Mouse (Mus musculus) limb, embryonic 14.5 days (tissue): ENCODE measurements at regions not wholly inside any gene's neighbourhood (a gene's known extent, or its start where the extent isn't known, plus 50 kb on each side); places are given as distances from the start of the nearest gene placed in this dataset.
A peak's percentile ranks its signal among the peaks of the same experiment; 100 is the strongest.

Experiments
- ATAC-seq: fragments of 200-750 bp; cut with Nextera tagmentation; 2 replicates; pipeline ENCODE4 v1.8.0; 2017; ENCODE audit warnings: low read depth, moderate number of reproducible peaks, moderate TSS enrichment; ENCODE audit not compliant: low FRiP score
- DNase-seq: peaks from one replicate; pipeline ENCODE4 v3.0.0-alpha.2; 2015; ENCODE audit warnings: low spot score
- H3K27ac ChIP-seq: fragments of 300-500 bp; sonication (generic); replicated peaks from 2 replicates; pipeline ENCODE4 v1.5.1; 2014; ENCODE audit warnings: low read depth, mild to moderate bottlenecking, low read length, moderate library complexity, mixed read lengths
- H3K27me3 ChIP-seq: fragments of 300-500 bp; sonication (generic); 2 replicates; pipeline ENCODE4 v1.6.1; 2014; ENCODE audit warnings: low read length, mixed read lengths; ENCODE audit not compliant: control insufficient read depth, insufficient read depth
- H3K36me3 ChIP-seq: fragments of 300-500 bp; sonication (generic); 2 replicates; pipeline ENCODE4 v1.6.1; 2014; ENCODE audit warnings: mild to moderate bottlenecking, low read length, moderate library complexity, mixed read lengths; ENCODE audit not compliant: control insufficient read depth, insufficient read depth
- H3K4me1 ChIP-seq: fragments of 300-500 bp; sonication (generic); 2 replicates; pipeline ENCODE4 v1.6.1; 2014; ENCODE audit warnings: antibody characterized with exemption, low read length, mixed read lengths; ENCODE audit not compliant: control insufficient read depth, insufficient read depth
- H3K4me2 ChIP-seq: fragments of 300-500 bp; sonication (generic); replicated peaks from 2 replicates; pipeline ENCODE4 v1.6.1; 2014; ENCODE audit warnings: low read depth, mild to moderate bottlenecking, low read length, moderate library complexity; ENCODE audit not compliant: severe bottlenecking
- H3K4me3 ChIP-seq: fragments of 300-500 bp; sonication (generic); replicated peaks from 2 replicates; pipeline ENCODE4 v1.5.1; 2014; ENCODE audit warnings: low read length
- H3K9ac ChIP-seq: fragments of 300-500 bp; sonication (generic); 2 replicates; pipeline ENCODE4 v1.6.1; 2014; ENCODE audit warnings: mild to moderate bottlenecking, low read depth, low read length, moderate library complexity; ENCODE audit not compliant: severe bottlenecking
- H3K9me3 ChIP-seq: fragments of 300-500 bp; sonication (generic); 2 replicates; pipeline ENCODE4 v1.6.1; 2016; ENCODE audit warnings: low read length; ENCODE audit not compliant: control insufficient read depth
- POLR2A ChIP-seq: fragments of 200-500 bp; IDR thresholded peaks from 2 replicates; pipeline ENCODE4 v1.8.0; 2012; ENCODE audit warnings: inconsistent platforms, mild to moderate bottlenecking, moderate library complexity, borderline replicate concordance; ENCODE audit not compliant: insufficient read depth, insufficient read length; ENCODE audit errors: extremely low read depth
- WGBS: fragments of 180-500 bp; shearing (Covaris S2); extraction: QIAGEN DNeasy Blood & Tissue Kit; methylation state at CpG from one replicate; pipeline ENCODE4 v1.1.7; 2014; 5-methylcytosine and 5-hydroxymethylcytosine counted together

- H3K4me2 ChIP-seq = no peak overlapping the region
- no peak overlapping the region for H3K9ac ChIP-seq
- 27% methylated on average over 2 of the region's 2 CpGs for WGBS
- no peaks in the 10 kb centered on the region for H3K36me3 ChIP-seq
- H3K9me3 ChIP-seq = no peaks in the 10 kb centered on the region
- DNase-seq (no peak), ATAC-seq (no peak)
- peaks cover 6% of the 10 kb centered on the region; the same call in 1 of the 2 replicates for H3K4me1 ChIP-seq
- H3K27me3 ChIP-seq = no peaks in the 10 kb centered on the region
- H3K27ac ChIP-seq = no peak overlapping the region
- TF ChIP-seq POLR2A = no peak
- no peak overlapping the region for H3K4me3 ChIP-seq
Measured at GRCm38 (mm10) chr3:21544456-21544855, 532.0 kb upstream of the Tbl1xr1 start.

GRCm38 (mm10) chr3:21545156-21545893, 531.1 kb upstream of the Tbl1xr1 start:
- H3K9me3 ChIP-seq = no peaks in the 10 kb centered on the region
- no peak overlapping the region for H3K4me3 ChIP-seq
- ATAC-seq = no peak
- 45% methylated on average over 5 of the region's 5 CpGs for WGBS
- H3K4me1 ChIP-seq = peaks cover 6% of the 10 kb centered on the region; the same call in 1 of the 2 replicates
- no peaks in the 10 kb centered on the region for H3K36me3 ChIP-seq
- no peak overlapping the region for H3K4me2 ChIP-seq
- H3K27me3 ChIP-seq = no peaks in the 10 kb centered on the region
- no peak for DNase-seq
- no peak overlapping the region for H3K27ac ChIP-seq
- TF ChIP-seq POLR2A = no peak
- H3K9ac ChIP-seq = no peak overlapping the region

DNA sequence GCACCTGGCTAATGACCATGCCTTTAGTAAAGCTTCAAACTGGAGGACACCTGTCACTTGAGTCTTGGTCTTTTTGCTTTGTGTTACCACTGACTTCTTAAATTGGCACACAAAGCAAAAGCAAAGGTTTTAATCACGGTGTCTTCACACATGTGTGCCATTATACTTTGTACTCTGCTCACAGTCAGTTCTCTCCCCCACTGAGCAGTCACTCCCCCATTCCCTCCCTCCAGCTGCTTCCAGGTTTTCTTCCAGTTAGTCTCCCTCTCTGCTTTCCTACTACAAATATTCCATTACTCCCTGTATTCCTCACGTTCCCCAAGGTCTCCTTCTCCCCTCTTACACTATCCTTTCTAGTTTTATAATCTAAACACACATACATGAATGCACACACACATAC, 530.0 kb upstream of the Tbl1xr1 start:
- Histone ChIP-seq H3K27me3 (no peaks in the 10 kb centered on the region), H3K4me2 (no peak overlapping the region), H3K9me3 (no peaks in the 10 kb centered on the region), H3K9ac (no peak overlapping the region), H3K27ac (no peak overlapping the region), H3K4me3 (no peak overlapping the region), H3K4me1 (peaks cover 6% of the 10 kb centered on the region; the same call in 1 of the 2 replicates), H3K36me3 (no peaks in the 10 kb centered on the region)
- DNase-seq (no peak), ATAC-seq (no peak)
- no peak for TF ChIP-seq POLR2A
- WGBS = 25% methylated on average over 2 of the region's 2 CpGs

DNA sequence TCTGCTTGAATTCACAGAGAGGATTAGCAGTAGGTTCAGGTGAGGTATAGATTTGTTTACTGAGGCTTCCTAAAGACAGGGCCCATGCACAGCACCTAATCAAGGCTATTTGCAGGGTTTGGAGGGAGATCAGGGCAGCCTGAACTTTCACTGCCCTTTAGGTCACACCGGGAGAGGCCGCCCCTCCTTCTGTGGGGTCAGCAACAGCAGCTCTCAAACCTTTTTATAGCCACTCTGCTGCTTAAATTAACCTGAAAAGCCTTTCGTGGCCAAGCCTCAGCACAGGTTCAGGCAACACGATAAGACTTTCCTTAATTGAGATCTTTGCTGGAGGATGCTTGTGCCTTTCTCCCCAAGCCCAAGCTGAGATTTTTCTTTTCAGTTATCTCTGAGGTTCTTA, 526.8 kb upstream of the Tbl1xr1 start:
- H3K9me3 ChIP-seq = no peaks in the 10 kb centered on the region
- no peak overlapping the region for H3K4me2 ChIP-seq
- peaks cover 6% of the 10 kb centered on the region; the same call in 1 of the 2 replicates for H3K4me1 ChIP-seq
- H3K27me3 ChIP-seq = no peaks in the 10 kb centered on the region
- TF ChIP-seq POLR2A = no peak
- H3K9ac ChIP-seq = no peak overlapping the region
- WGBS = 29% methylated on average over 4 of the region's 4 CpGs
- no peak overlapping the region for H3K27ac ChIP-seq
- H3K4me3 ChIP-seq = no peak overlapping the region
- H3K36me3 ChIP-seq = no peaks in the 10 kb centered on the region
- no peak for ATAC-seq
- no peak for DNase-seq

- Histone ChIP-seq H3K36me3 (no peaks in the 10 kb centered on the region), H3K9me3 (no peaks in the 10 kb centered on the region), H3K27ac (no peak overlapping the region), H3K4me2 (no peak overlapping the region), H3K27me3 (no peaks in the 10 kb centered on the region), H3K9ac (no peak overlapping the region), H3K4me1 (peaks cover under 1% of the 10 kb centered on the region; the same call in 1 of the 2 replicates), H3K4me3 (no peak overlapping the region)
- DNase-seq (peak; percentile 23), ATAC-seq (no peak)
- WGBS = 56% methylated on average over 3 of the region's 3 CpGs
- TF ChIP-seq POLR2A = no peak
Measured at GRCm38 (mm10) chr3:21553159-21553758, 523.2 kb upstream of the Tbl1xr1 start.
